Mouse (Mus musculus): Measurements from ENCODE around the gene Nln.

Gene Nln

GRCm38 (mm10) chr13:104109288-104109815, at the start of gene Nln, which contains the start of gene Sgtb:
TSS of gene Nln (minus strand) at chr13:104109614.
TSS of gene Sgtb (plus strand) at chr13:104109741.
- DNase-seq = peak; percentile 87

GRCm38 (mm10) chr13:104155686-104156085, 46.3 kb upstream of the Nln start:
- DNase-seq = no peak

- DNase-seq = no peak
Observed at GRCm38 (mm10) chr13:104155106-104155505, 45.7 kb upstream of the Nln start.

- no peak for DNase-seq
Observed at GRCm38 (mm10) chr13:104154180-104154579, 44.8 kb upstream of the Nln start.

- no peak for DNase-seq
Observed at GRCm38 (mm10) chr13:104145646-104146045, 36.2 kb upstream of the Nln start.

- no peak for DNase-seq
Observed at GRCm38 (mm10) chr13:104144871-104145270, 35.5 kb upstream of the Nln start.

- DNase-seq = peak; percentile 86
Observed at GRCm38 (mm10) chr13:104139369-104140209, 30.2 kb upstream of the Nln start.

- DNase-seq = no peak
Observed at GRCm38 (mm10) chr13:104134510-104135085, 25.2 kb upstream of the Nln start.

GRCm38 (mm10) chr13:104132561-104132960, 23.1 kb upstream of the Nln start:
- DNase-seq = no peak

- DNase-seq = no peak
Observed at GRCm38 (mm10) chr13:104123662-104124381, 14.4 kb upstream of the Nln start.

GRCm38 (mm10) chr13:104122078-104122840, 12.8 kb upstream of the Nln start:
- DNase-seq = no peak

GRCm38 (mm10) chr13:104114827-104115226, 5.4 kb upstream of the Nln start:
- DNase-seq = no peak

GRCm38 (mm10) chr13:104113782-104114181, 4.4 kb upstream of the Nln start:
- no peak for DNase-seq

- no peak for DNase-seq
Observed at GRCm38 (mm10) chr13:104112266-104112900, 3.0 kb upstream of the Nln start.

GRCm38 (mm10) chr13:104110526-104110925, 1.1 kb upstream of the Nln start:
- DNase-seq = no peak

- peak; percentile 64 for DNase-seq
Observed at GRCm38 (mm10) chr13:104109816-104110521, 555 bp upstream of the Nln start.

GRCm38 (mm10) chr13:104108651-104109287, 645 bp downstream of the Nln start:
- DNase-seq = no peak

- no peak for DNase-seq
Observed at GRCm38 (mm10) chr13:104101606-104102235, 7.7 kb downstream of the Nln start.

- no peak for DNase-seq
Observed at GRCm38 (mm10) chr13:104100416-104100815, 9.0 kb downstream of the Nln start.

GRCm38 (mm10) chr13:104097190-104097589, 12.2 kb downstream of the Nln start:
- no peak for DNase-seq

Measured in right cerebral cortex, postnatal 14 days (tissue).